Mouse (Mus musculus) stomach, postnatal 0 days (tissue): ENCODE measurements around the gene Dner.

Experiments
- CTCF ChIP-seq: IDR thresholded peaks from 2 replicates; pipeline ENCODE4 v1.5.1; 2016; ENCODE audit warnings: antibody characterized with exemption, low read depth, mild to moderate bottlenecking, moderate library complexity
- EP300 ChIP-seq: optimal IDR thresholded peaks from 2 replicates; pipeline ENCODE3; 2016; ENCODE audit warnings: antibody characterized with exemption

DNA sequence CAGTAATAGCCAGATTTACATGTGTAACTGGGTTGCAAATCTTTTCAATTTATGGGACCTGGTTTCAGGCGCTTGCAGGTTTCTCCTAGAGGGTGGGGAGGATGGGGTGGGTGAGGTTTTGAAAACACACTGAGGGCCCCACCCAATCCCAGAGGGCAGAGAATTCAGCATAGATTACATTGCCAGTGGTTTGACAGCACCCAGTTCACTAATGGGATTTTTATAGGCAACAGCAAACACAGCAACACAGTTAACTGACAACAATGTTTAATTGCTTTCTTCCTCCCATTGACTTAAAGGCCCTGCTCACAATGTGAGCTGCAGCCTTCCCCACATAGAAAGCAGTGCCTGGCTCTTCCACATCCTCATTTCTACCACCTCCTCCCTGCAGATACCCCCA, 333.8 kb downstream of the Dner start:
- TF ChIP-seq CTCF: no peak
- no peak for TF ChIP-seq EP300
